Mouse (Mus musculus) urinary bladder, postnatal 0 days (tissue): Measurements from ENCODE around the gene Bbip1. TPM values are rescaled to one million over a fixed set of nuclear protein-coding genes. Genes with fewer than 3 reads are reported as not detected.

ENCODE experiments used
- polyA plus RNA-seq: library from polyadenylated mRNA; unstranded; fragments of >200 nt; fragmentation: Nextera tagmentation; extraction: Ambion mirVana; gene quantifications from 2 replicates; pipeline ENCODE4 v1.2.1, GENCODE M21; 2015

The Bbip1 gene
- 62.4 and 70.7 TPM in 2 replicates for polyA plus RNA-seq

DNA sequence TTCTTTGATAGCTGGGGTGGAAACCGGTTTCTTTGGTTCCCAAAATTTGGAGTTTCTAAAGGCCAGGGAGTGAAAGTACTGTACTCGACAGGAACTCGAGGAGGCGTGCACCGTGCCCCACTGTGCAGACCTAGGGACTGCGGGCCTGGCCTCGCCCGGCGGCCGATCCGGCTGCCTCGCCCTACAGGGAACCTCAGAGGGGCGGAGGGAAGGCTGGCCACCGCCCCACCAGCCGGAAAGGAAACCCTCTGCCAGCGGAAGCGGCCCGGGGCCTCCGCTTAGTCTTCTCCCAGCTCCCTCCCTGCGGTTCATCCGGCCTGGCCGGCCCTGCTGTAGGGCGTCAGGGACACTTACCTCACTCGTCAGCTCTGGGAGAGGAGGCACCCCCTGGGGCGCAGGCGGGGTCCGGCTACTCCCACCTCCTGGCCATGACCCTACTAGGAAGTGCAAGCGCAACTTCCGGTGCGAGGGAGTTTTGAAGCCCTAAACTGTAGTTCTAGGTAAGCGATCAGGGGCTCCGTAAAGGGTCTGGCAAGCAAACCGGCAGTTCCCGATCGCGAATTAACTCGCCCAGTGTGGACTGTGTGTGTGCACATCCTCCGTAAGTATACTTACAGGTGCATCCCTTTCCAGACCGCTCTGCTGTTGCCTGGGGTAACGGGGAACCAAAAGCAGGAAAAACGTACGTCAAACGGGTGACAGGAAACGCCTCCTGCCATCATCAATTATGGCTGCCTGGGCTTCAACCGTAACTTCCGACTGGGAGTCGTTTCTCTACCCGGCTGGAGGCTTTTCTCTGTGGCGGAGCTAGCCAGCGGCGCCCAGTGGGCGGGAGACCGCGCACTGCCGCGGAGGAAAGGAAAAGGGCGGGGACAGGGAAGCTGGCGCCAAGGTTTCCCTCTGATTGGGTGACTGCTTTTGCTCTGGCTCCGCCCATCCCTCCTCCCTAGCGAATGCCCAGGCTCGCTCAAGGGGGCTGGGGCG is at the start of gene Bbip1, which contains the start of gene Shoc2:
Gene Bbip1 (minus strand): TSS at position 826 of the 984 bp plus-strand sequence.
Gene Shoc2 (plus strand): TSS at position 505 of the 984 bp plus-strand sequence.

DNA sequence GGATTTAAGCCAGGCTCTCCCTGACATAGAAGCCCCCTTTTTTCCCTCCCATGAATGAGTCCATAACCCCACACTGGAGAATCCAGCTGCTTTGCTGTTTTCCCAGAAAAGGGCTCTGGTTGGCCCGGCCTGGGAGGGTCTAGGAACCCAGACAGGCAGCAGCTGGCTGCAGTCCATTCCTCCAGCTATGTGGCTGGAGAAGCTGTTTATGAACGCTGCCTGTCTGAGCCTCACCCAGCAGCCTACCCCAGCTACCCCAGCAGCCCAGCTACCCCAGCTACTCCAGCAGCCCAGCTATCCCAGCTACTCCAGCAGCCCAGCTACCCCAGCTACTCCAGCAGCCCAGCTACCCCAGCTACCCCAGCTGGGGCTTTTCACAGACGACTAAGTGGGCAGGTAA is 52.4 kb downstream of the Bbip1 start, which contains the start of gene Pdcd4:
Gene Pdcd4 (plus strand): TSS at position 171 of the 400 bp plus-strand sequence.

Other genes with a start within 250 kb of the Bbip1 start
- gene Pdcd4, start 52.4 kb downstream of the Bbip1 start, polyA plus RNA-seq: 50.7 and 51.8 TPM in 2 replicates
- 28.1 and 39.2 TPM in 2 replicates for gene Shoc2, start 321 bp downstream of the Bbip1 start, polyA plus RNA-seq
- 0.04 TPM in 1 of 2 replicates, not detected in the other for gene Adra2a, start 99.5 kb upstream of the Bbip1 start, polyA plus RNA-seq